Mouse (Mus musculus) G1E (cell line): ENCODE results near the gene Slc24a3. TPM values are rescaled to one million over a fixed set of nuclear protein-coding genes. Genes with fewer than 3 reads are reported as not detected.

Experiments used
- ATAC-seq: 2 replicates; pipeline ENCODE4 v1.8.0; 2016; ENCODE audit warnings: mild to moderate bottlenecking; ENCODE audit not compliant: insufficient number of reproducible peaks, poor library complexity, low FRiP score, severe bottlenecking; ENCODE audit errors: extremely low read depth
- DNase-seq: peaks from one replicate; pipeline ENCODE4 v3.0.0; 2012; ENCODE audit warnings: low spot score
- H3K27me3 ChIP-seq: 2 replicates; pipeline ENCODE4 v1.6.1; 2012; ENCODE audit warnings: mild to moderate bottlenecking, low read length, inconsistent platforms; ENCODE audit not compliant: insufficient read depth
- H3K36me3 ChIP-seq: replicated peaks from 2 replicates; pipeline ENCODE3; 2012; ENCODE audit warnings: mild to moderate bottlenecking, inconsistent platforms
- H3K4me1 ChIP-seq: 2 replicates; pipeline ENCODE4 v1.6.1; 2012; ENCODE audit warnings: low read depth, low read length, inconsistent platforms, mixed read lengths; ENCODE audit not compliant: insufficient read depth
- H3K4me3 ChIP-seq: 2 replicates; pipeline ENCODE4 v1.5.1; 2012; ENCODE audit warnings: low read depth, mild to moderate bottlenecking, inconsistent platforms, low read length, moderate library complexity, mixed read lengths
- H3K9me3 ChIP-seq: replicated peaks from 2 replicates; pipeline ENCODE4 v1.6.1; 2012; ENCODE audit warnings: inconsistent platforms
- CTCF ChIP-seq: IDR thresholded peaks from 2 replicates; pipeline ENCODE4 v1.5.1; 2012; ENCODE audit warnings: low read depth, low read length, inconsistent platforms, mixed read lengths
- GATA1 ChIP-seq: IDR thresholded peaks from 2 replicates; pipeline ENCODE4 v1.6.1; 2012; ENCODE audit warnings: borderline replicate concordance, low read length, inconsistent platforms, mixed read lengths
- GATA2 ChIP-seq: IDR thresholded peaks from 2 replicates; pipeline ENCODE4 v1.6.1; 2012; ENCODE audit warnings: low read depth, low read length, inconsistent platforms, borderline replicate concordance
- POLR2AphosphoS5 ChIP-seq: IDR thresholded peaks from 2 replicates; pipeline ENCODE4 v1.6.1; 2012; ENCODE audit warnings: low read depth, low read length, inconsistent platforms; ENCODE audit not compliant: insufficient replicate concordance
- TAL1 ChIP-seq: conservative IDR thresholded peaks from 2 replicates; pipeline ENCODE4 v1.6.1; 2012; ENCODE audit warnings: low read depth, low read length, inconsistent platforms, mixed read lengths
- polyA plus RNA-seq: library from polyadenylated mRNA; stranded (reverse); fragments of >175 nt; gene quantifications from 2 replicates; pipeline ENCODE4 v1.2.3, GENCODE M21; 2012
- total RNA-seq, 2 experiments: library from RNA; stranded (forward) in 1 of 2; stranded (reverse) in 1 of 2; fragments of 200-1000 nt in 1 of 2; fragments of >200 nt in 1 of 2; fragmentation: Nextera tagmentation in 1 of 2; gene quantifications; 2 replicates each; pipeline ENCODE4 v1.2.3; 2014 to 2017

Slc24a3 gene
- total RNA-seq (2014; fragmentation: Nextera tagmentation) = not detected in 2 replicates
- total RNA-seq (2017) = 0.16 and 0.23 TPM in 2 replicates
- polyA plus RNA-seq = not detected in 2 replicates

DNA sequence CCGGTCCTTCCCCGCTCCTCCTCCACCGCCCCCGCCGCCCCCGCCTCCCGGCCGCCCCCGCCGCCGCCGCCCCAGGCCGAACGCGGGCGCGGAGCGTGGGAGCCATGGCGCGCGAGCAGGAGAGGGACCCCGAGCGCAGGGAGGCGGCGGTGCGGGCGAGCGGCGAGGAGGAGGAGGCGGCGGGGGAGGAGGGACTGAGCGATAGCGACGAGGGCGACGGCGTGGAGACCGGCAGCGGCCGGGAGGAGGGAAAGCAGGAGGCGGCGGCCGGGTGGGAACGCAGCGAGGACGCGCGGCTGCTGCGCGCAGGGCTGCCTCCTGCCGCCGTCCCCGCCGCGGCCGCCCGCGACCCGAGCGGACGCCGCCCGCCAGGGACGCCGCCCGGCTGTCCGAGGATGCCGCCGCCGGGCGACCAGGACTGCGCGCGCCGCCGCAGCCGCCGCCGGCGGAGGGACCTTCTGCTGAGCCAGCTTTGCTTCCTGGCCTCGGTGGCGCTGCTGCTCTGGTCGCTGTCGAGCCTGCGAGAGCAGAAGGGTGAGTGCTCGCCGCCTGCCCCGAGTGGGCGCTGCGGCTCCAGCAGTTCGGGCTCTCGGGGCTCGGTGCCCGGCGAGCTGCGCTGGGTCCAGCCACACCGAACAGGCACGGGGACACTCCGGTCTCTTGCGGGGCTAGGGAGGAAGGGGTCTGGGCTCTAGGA lies at the start of gene Slc24a3:
Gene Slc24a3, plus strand, starts transcription at position 91 of the 697 bp plus-strand sequence.
- Histone ChIP-seq H3K4me3 (no peak within 1 kb of the TSS; the same call in 1 of the 2 replicates), H3K36me3 (no peaks in the 10 kb centered on the region), H3K9me3 (peaks cover 61% of the 10 kb centered on the region), H3K27me3 (no peaks in the 10 kb centered on the region), H3K4me1 (no peaks in the 10 kb centered on the region)
- ATAC-seq (no peak), DNase-seq (no peak)
- TF ChIP-seq CTCF (no peak), TAL1 (no peak), GATA1 (no peak), POLR2AphosphoS5 (no peak), GATA2 (no peak)

DNA sequence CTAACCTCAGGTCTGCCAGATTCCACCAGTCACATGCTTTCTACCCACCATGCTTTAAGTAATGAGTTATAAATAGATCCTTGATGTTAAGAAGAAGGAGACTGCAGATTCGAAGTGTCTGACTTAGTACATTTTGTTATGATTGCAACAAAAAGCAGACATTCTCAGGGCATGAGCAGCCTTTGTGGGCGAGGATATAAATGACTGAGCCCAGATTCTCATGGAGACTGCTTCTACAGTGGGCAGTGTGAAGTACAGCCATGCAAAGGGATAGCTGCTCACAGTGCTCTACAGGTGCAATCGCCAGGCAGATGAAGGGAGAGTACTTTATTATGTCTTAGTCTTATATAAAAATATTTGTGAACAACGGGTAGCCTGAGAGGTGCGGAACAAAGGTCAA lies 49.8 kb upstream of the Slc24a3 start:
- no peaks in the 10 kb centered on the region for H3K27me3 ChIP-seq
- no peaks in the 10 kb centered on the region for H3K36me3 ChIP-seq
- no peak for TF ChIP-seq POLR2AphosphoS5
- no peak for TF ChIP-seq GATA2
- no peak for TF ChIP-seq CTCF
- TF ChIP-seq TAL1 = no peak
- TF ChIP-seq GATA1 = no peak
- DNase-seq (no peak), ATAC-seq (no peak)
- no peak overlapping the region for H3K4me3 ChIP-seq
- peaks cover 10% of the 10 kb centered on the region for H3K9me3 ChIP-seq
- H3K4me1 ChIP-seq = no peaks in the 10 kb centered on the region

DNA sequence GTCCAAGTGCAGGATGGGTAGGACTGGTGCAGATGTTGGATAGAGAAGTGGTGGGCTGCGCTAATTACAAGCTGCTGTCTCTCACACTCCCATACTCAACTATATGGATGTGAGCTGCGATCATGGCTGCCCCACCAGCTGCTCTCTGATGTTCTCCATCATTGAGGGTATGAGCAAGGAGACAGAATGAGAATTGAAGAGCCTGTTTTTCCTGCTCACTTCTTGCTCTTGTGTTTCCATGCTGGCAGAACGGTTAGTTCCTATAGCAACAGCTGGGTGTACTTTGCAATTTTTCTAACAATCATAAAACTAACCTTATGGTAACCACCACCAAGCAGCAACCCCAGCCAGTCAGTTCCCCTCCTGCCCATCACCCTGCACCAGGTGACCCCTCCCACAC lies 39.8 kb upstream of the Slc24a3 start:
- ATAC-seq (no peak), DNase-seq (no peak)
- no peaks in the 10 kb centered on the region for H3K36me3 ChIP-seq
- no peak for TF ChIP-seq GATA2
- no peak for TF ChIP-seq POLR2AphosphoS5
- no peak for TF ChIP-seq GATA1
- H3K27me3 ChIP-seq = no peaks in the 10 kb centered on the region
- no peak overlapping the region for H3K4me3 ChIP-seq
- H3K9me3 ChIP-seq = peaks cover 17% of the 10 kb centered on the region
- no peaks in the 10 kb centered on the region for H3K4me1 ChIP-seq

DNA sequence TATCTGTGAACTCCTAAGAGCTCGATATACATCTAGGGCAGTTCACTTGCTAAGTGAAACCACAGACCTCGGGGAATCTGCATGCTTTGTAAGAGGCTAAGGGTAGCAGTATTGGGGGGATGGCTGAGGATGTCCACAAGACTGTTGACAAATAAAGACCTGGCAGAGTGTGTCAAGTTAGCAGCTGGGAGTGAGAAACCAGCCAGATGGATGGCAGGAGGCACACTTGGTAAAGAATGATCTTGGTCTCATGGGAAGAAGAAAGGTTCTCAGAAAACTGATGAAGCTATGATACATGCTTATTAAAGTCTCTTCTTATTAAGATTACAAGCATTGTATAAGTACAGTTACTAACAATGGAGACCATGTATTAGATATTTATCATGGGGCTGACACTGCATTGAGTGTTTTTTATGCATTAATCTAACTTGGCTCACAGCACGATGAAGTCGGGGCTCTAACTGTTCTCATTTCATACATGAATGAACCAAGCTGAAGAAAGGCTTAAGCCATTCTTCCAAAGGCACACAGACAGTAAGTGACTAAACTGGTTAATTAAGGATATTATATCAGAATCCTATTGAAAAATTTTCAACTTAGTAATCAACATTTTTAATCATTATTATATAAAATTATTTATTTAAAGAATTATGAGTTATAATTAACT lies 30.8 kb upstream of the Slc24a3 start:
- H3K4me3 ChIP-seq = no peak overlapping the region
- H3K4me1 ChIP-seq = no peaks in the 10 kb centered on the region
- H3K36me3 ChIP-seq = no peaks in the 10 kb centered on the region
- ATAC-seq = no peak
- H3K27me3 ChIP-seq = no peaks in the 10 kb centered on the region
- DNase-seq = no peak
- H3K9me3 ChIP-seq = peaks cover 13% of the 10 kb centered on the region; the same call in 1 of the 2 replicates
- TF ChIP-seq GATA2 = no peak
- TF ChIP-seq CTCF = no peak
- TF ChIP-seq POLR2AphosphoS5 = no peak
- no peak for TF ChIP-seq GATA1
- TF ChIP-seq TAL1 = no peak

DNA sequence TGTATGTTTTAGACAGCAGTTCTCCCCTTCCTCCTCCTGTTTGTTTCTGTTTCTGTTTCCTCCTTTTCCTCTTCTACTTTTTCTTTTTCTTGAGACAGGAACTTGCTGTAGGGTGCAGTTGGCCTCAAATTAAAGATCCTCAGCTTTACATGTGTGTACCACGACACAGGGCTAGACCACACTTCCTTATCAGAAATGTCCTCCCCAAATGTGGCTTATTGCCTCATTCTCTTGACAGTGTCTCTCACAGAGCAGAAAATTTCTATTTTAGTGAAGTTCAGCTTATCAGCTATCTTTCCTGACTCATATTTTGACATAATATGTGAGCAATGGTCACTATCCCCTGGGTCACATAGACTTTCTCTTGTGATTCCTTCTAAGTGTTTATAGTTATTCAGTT lies 17.1 kb upstream of the Slc24a3 start:
- H3K4me3 ChIP-seq = no peak overlapping the region
- peaks cover 17% of the 10 kb centered on the region for H3K9me3 ChIP-seq
- no peaks in the 10 kb centered on the region for H3K4me1 ChIP-seq
- TF ChIP-seq TAL1 (no peak), CTCF (no peak), GATA1 (no peak), GATA2 (no peak), POLR2AphosphoS5 (no peak)
- ATAC-seq (no peak), DNase-seq (no peak)
- no peaks in the 10 kb centered on the region for H3K27me3 ChIP-seq
- no peaks in the 10 kb centered on the region for H3K36me3 ChIP-seq

DNA sequence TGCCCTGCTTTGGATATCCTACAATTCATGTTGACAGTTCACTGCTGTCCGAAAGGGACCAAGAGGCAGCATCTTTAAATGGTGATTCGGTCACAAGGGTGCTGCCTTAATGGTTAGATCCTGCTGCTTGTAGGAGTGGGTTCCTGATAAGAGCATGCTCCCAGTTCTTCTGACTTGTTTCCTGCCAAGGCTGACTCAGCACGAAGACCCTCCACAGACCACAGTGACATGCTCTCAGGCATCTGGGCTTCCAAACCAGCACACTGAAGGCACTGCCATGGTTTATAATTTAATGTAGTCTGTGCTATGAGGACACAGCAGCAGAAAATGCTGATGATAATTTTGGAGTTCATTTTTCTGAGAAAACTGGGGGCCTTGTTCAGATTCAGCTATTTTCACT lies 16.7 kb upstream of the Slc24a3 start:
- ATAC-seq (no peak), DNase-seq (no peak)
- Histone ChIP-seq H3K36me3 (no peaks in the 10 kb centered on the region), H3K4me3 (no peak overlapping the region), H3K27me3 (no peaks in the 10 kb centered on the region), H3K4me1 (no peaks in the 10 kb centered on the region), H3K9me3 (peaks cover 17% of the 10 kb centered on the region)
- TF ChIP-seq GATA1 (no peak), POLR2AphosphoS5 (no peak), GATA2 (no peak), CTCF (no peak), TAL1 (no peak)
